Mouse (Mus musculus): ENCODE results near the gene Hip1.

The Hip1 gene

GRCm38 (mm10) chr5:135442430-135442829 lies 102.5 kb downstream of the Hip1 start:
- no peak for DNase-seq (ENCODE audit: low spot score)

- DNase-seq (ENCODE audit: low spot score), result no peak
Measured at GRCm38 (mm10) chr5:135435039-135435438, 109.9 kb downstream of the Hip1 start.

GRCm38 (mm10) chr5:135433861-135434260 lies 111.1 kb downstream of the Hip1 start:
- DNase-seq (ENCODE audit: low spot score), result no peak

GRCm38 (mm10) chr5:135431111-135431510 lies 113.8 kb downstream of the Hip1 start:
- no peak for DNase-seq (ENCODE audit: low spot score)

- DNase-seq (ENCODE audit: low spot score), result no peak
Measured at GRCm38 (mm10) chr5:135428786-135429185, 116.1 kb downstream of the Hip1 start.

- no peak for DNase-seq (ENCODE audit: low spot score)
Measured at GRCm38 (mm10) chr5:135410266-135410665, 134.7 kb downstream of the Hip1 start.

- no peak for DNase-seq (ENCODE audit: low spot score)
Measured at GRCm38 (mm10) chr5:135408114-135408513, 136.8 kb downstream of the Hip1 start.

- DNase-seq (ENCODE audit: low spot score), result no peak
Measured at GRCm38 (mm10) chr5:135405437-135405836, 139.5 kb downstream of the Hip1 start.

GRCm38 (mm10) chr5:135404623-135405022 lies 140.3 kb downstream of the Hip1 start:
- DNase-seq (ENCODE audit: low spot score), result no peak

GRCm38 (mm10) chr5:135400244-135400643 lies 144.7 kb downstream of the Hip1 start:
- peak; percentile 52 for DNase-seq (ENCODE audit: low spot score)

GRCm38 (mm10) chr5:135399382-135399781 lies 145.5 kb downstream of the Hip1 start:
- no peak for DNase-seq (ENCODE audit: low spot score)

- no peak for DNase-seq (ENCODE audit: low spot score)
Measured at GRCm38 (mm10) chr5:135395826-135396225, 149.1 kb downstream of the Hip1 start.

- DNase-seq (ENCODE audit: low spot score), result peak; percentile 62
Measured at GRCm38 (mm10) chr5:135394004-135394823, 150.7 kb downstream of the Hip1 start, which contains the start of gene Pom121. Gene Pom121 (minus strand): TSS chr5:135394546.

GRCm38 (mm10) chr5:135383771-135384170 lies 161.1 kb downstream of the Hip1 start:
- no peak for DNase-seq (ENCODE audit: low spot score)

- no peak for DNase-seq (ENCODE audit: low spot score)
Measured at GRCm38 (mm10) chr5:135382746-135383145, 162.2 kb downstream of the Hip1 start.

- no peak for DNase-seq (ENCODE audit: low spot score)
Measured at GRCm38 (mm10) chr5:135381356-135381925, 163.5 kb downstream of the Hip1 start.

GRCm38 (mm10) chr5:135380681-135381080 lies 164.2 kb downstream of the Hip1 start:
- DNase-seq (ENCODE audit: low spot score), result no peak

- DNase-seq (ENCODE audit: low spot score), result no peak
Measured at GRCm38 (mm10) chr5:135376341-135376740, 168.6 kb downstream of the Hip1 start.

GRCm38 (mm10) chr5:135375167-135375566 lies 169.8 kb downstream of the Hip1 start:
- DNase-seq (ENCODE audit: low spot score), result no peak

- DNase-seq (ENCODE audit: low spot score), result no peak
Measured at GRCm38 (mm10) chr5:135373601-135374000, 171.3 kb downstream of the Hip1 start.

GRCm38 (mm10) chr5:135371195-135371594 lies 173.7 kb downstream of the Hip1 start:
- no peak for DNase-seq (ENCODE audit: low spot score)

GRCm38 (mm10) chr5:135369787-135370654 lies 174.9 kb downstream of the Hip1 start, which contains the start of gene Nsun5:
Gene Nsun5 (plus strand): TSS chr5:135369953.
- peak; percentile 86 for DNase-seq (ENCODE audit: low spot score)

Data from ovary, postnatal 10 days (tissue).